Mouse (Mus musculus): ENCODE data around the gene R3hdm1. TPM values are rescaled to one million over a fixed set of nuclear protein-coding genes. Genes with fewer than 3 reads are reported as not detected.

Gene R3hdm1
- total and polyA plus RNA-seq, 3 experiments: 17.8 to 75.7 (median 33.9) TPM

GRCm38 (mm10) chr1:128094686-128095085 is 8.4 kb upstream of the R3hdm1 start:
- dilution Hi-C loops (cut with MboI; ENCODE audit: extremely low pct_ligation_motif_present, extremely low pct_unique_long_range_greater_than_20kb, low sequenced_read_pairs): no loop called here
- Histone ChIP-seq H3K4me2 (ENCODE audit: insufficient read depth, low read depth, poor library complexity, severe bottlenecking) (no peak overlapping the region), H3K27me3 (replicated peaks) (no peaks in the 10 kb centered on the region), H3K9me3 (replicated peaks; ENCODE audit: low read length) (no peaks in the 10 kb centered on the region), H3K4me1 (ENCODE audit: control insufficient read depth in 1 of 2, insufficient read depth in 2 of 2) (peaks cover 0 to 12% of the 10 kb centered on the region in 2 experiments; a peak in 2 of 4 replicates), H3K9ac (ENCODE audit: insufficient read depth, low read depth) (no peak overlapping the region), H3K4me3 (replicated peaks in 1 of 3; ENCODE audit: low read depth in 2 of 3, low read length in 2 of 3, poor library complexity in 1 of 3) (no peak overlapping the region), H3K36me3 (replicated peaks in 1 of 2; ENCODE audit: control insufficient read depth in 1 of 2, insufficient read depth in 1 of 2, low read length in 1 of 2) (peaks cover 13 to 21% of the 10 kb centered on the region in 2 experiments), H3K27ac (ENCODE audit: insufficient read depth, low read depth) (no peak overlapping the region), H3K79me2 (replicated peaks; ENCODE audit: control insufficient read depth, extremely low read depth, insufficient read depth, poor library complexity, severe bottlenecking) (no peaks in the 10 kb centered on the region)
- in situ Hi-C loops (cut with MboI; ENCODE audit: low pct_ligation_motif_present, low pct_unique_long_range_greater_than_20kb, low sequenced_read_pairs): no loop called here
- DNase-seq (ENCODE audit: extremely low read depth): no peak
- TF ChIP-seq ZC3H11A (IDR thresholded peaks at IDR 0.05; ENCODE audit: low read depth, low read length) (no peak), HCFC1 (IDR thresholded peaks at IDR 0.05; ENCODE audit: low read depth, low read length) (no peak), PAX5 (IDR thresholded peaks at IDR 0.05; ENCODE audit: low read length) (no peak), MXI1 (IDR thresholded peaks at IDR 0.05; ENCODE audit: low read depth, low read length) (no peak), MAZ (IDR thresholded peaks at IDR 0.05; ENCODE audit: low read depth, low read length) (no peak), CHD2 (IDR thresholded peaks at IDR 0.05; ENCODE audit: low read length) (no peak), JUND (conservative IDR thresholded peaks at IDR 0.05; ENCODE audit: low read depth, low read length) (no peak), TBP (conservative IDR thresholded peaks at IDR 0.05; ENCODE audit: low read depth, low read length) (no peak), ZNF384 (IDR thresholded peaks at IDR 0.05; ENCODE audit: low read depth, low read length) (no peak), SMC3 (IDR thresholded peaks at IDR 0.05; ENCODE audit: low read depth, low read length) (no peak), ZMIZ1 (IDR thresholded peaks at IDR 0.05; ENCODE audit: low read depth, low read length) (no peak), JUN (IDR thresholded peaks at IDR 0.05; ENCODE audit: insufficient read depth, low read depth, low read length) (no peak), KAT2A (IDR thresholded peaks at IDR 0.05; ENCODE audit: insufficient replicate concordance, low read length) (no peak), MAX (IDR thresholded peaks at IDR 0.05; ENCODE audit: low read length) (no peak), NELFE (IDR thresholded peaks at IDR 0.05; ENCODE audit: low read depth, low read length) (no peak), UBTF (IDR thresholded peaks at IDR 0.05; ENCODE audit: low read depth, low read length) (no peak), EP300 (IDR thresholded peaks at IDR 0.05; ENCODE audit: low read length) (no peak), POLR2A (IDR thresholded peaks at IDR 0.05; ENCODE audit: low read depth, low read length) (no peak)

- H3K9me3 ChIP-seq (replicated peaks; ENCODE audit: low read length): no peaks in the 10 kb centered on the region
- H3K36me3 ChIP-seq (replicated peaks in 1 of 2; ENCODE audit: control insufficient read depth in 1 of 2, insufficient read depth in 1 of 2, low read length in 1 of 2): no peaks in the 10 kb centered on the region
- no peak overlapping the region for H3K9ac ChIP-seq (ENCODE audit: insufficient read depth, low read depth)
- no peak overlapping the region for H3K4me3 ChIP-seq (replicated peaks in 1 of 3; ENCODE audit: low read depth in 2 of 3, low read length in 2 of 3, poor library complexity in 1 of 3)
- no peak overlapping the region for H3K27ac ChIP-seq (ENCODE audit: insufficient read depth, low read depth)
- no peak overlapping the region for H3K4me2 ChIP-seq (ENCODE audit: insufficient read depth, low read depth, poor library complexity, severe bottlenecking)
- in situ Hi-C loops (cut with MboI; ENCODE audit: low pct_ligation_motif_present, low pct_unique_long_range_greater_than_20kb, low sequenced_read_pairs) (no loop called here), dilution Hi-C loops (cut with MboI; ENCODE audit: extremely low pct_ligation_motif_present, extremely low pct_unique_long_range_greater_than_20kb, low sequenced_read_pairs) (no loop called here)
- H3K27me3 ChIP-seq (replicated peaks): no peaks in the 10 kb centered on the region
- peaks cover under 1% of the 10 kb centered on the region; the same call in 1 of the 2 replicates for H3K79me2 ChIP-seq (replicated peaks; ENCODE audit: control insufficient read depth, extremely low read depth, insufficient read depth, poor library complexity, severe bottlenecking)
- peaks cover 0 to 25% of the 10 kb centered on the region in 2 experiments; a peak in 2 of 4 replicates for H3K4me1 ChIP-seq (ENCODE audit: control insufficient read depth in 1 of 2, insufficient read depth in 2 of 2)
- TF ChIP-seq MEF2A (IDR thresholded peaks at IDR 0.05; ENCODE audit: borderline replicate concordance, low read depth, low read length) (no peak), JUND (conservative IDR thresholded peaks at IDR 0.05; ENCODE audit: low read depth, low read length) (no peak), TCF12 (IDR thresholded peaks at IDR 0.05; ENCODE audit: low read depth, low read length) (no peak), ZNF384 (IDR thresholded peaks at IDR 0.05; ENCODE audit: low read depth, low read length) (no peak), RCOR1 (conservative IDR thresholded peaks at IDR 0.05; ENCODE audit: low read depth, low read length) (no peak), NELFE (IDR thresholded peaks at IDR 0.05; ENCODE audit: low read depth, low read length) (no peak), KAT2A (IDR thresholded peaks at IDR 0.05; ENCODE audit: insufficient replicate concordance, low read length) (no peak), RAD21 (IDR thresholded peaks at IDR 0.05; ENCODE audit: low read depth, low read length) (no peak), ZKSCAN1 (IDR thresholded peaks at IDR 0.05; ENCODE audit: borderline replicate concordance, low read depth, low read length) (no peak), CHD2 (IDR thresholded peaks at IDR 0.05; ENCODE audit: low read length) (no peak), E2F4 (IDR thresholded peaks at IDR 0.05; ENCODE audit: insufficient replicate concordance, low read depth, low read length) (no peak), UBTF (IDR thresholded peaks at IDR 0.05; ENCODE audit: low read depth, low read length) (no peak)
- no peak for DNase-seq (ENCODE audit: extremely low read depth)
Measured at GRCm38 (mm10) chr1:128098309-128098708, 4.8 kb upstream of the R3hdm1 start.
